Mouse (Mus musculus) midbrain, embryonic 15.5 days (tissue): ENCODE results near the gene Phf12. TPM values are rescaled to one million over a fixed set of nuclear protein-coding genes. Genes with fewer than 3 reads are reported as not detected.

Experiments used
- ATAC-seq: fragments of 200-750 bp; cut with Nextera tagmentation; replicated peaks from 2 replicates; pipeline ENCODE4 v1.8.0; 2017; ENCODE audit warnings: moderate TSS enrichment
- H3K27ac ChIP-seq: fragments of 300-500 bp; sonication (generic); 2 replicates; pipeline ENCODE4 v1.5.1; 2015; ENCODE audit warnings: mild to moderate bottlenecking, inconsistent platforms
- H3K27me3 ChIP-seq: fragments of 300-500 bp; sonication (generic); replicated peaks from 2 replicates; pipeline ENCODE4 v1.6.1; 2015; ENCODE audit warnings: inconsistent platforms
- H3K36me3 ChIP-seq: fragments of 300-500 bp; sonication (generic); replicated peaks from 2 replicates; pipeline ENCODE4 v1.6.1; 2015; ENCODE audit warnings: inconsistent platforms
- H3K4me1 ChIP-seq: fragments of 300-500 bp; sonication (generic); 2 replicates; pipeline ENCODE4 v1.6.1; 2015; ENCODE audit warnings: inconsistent platforms
- H3K4me2 ChIP-seq: fragments of 300-500 bp; sonication (generic); 2 replicates; pipeline ENCODE4 v1.6.1; 2015; ENCODE audit warnings: inconsistent platforms, mild to moderate bottlenecking, moderate library complexity
- H3K4me3 ChIP-seq: fragments of 300-500 bp; sonication (generic); 2 replicates; pipeline ENCODE4 v1.5.1; 2015; ENCODE audit warnings: mild to moderate bottlenecking, inconsistent platforms
- H3K9ac ChIP-seq: fragments of 300-500 bp; sonication (generic); 2 replicates; pipeline ENCODE4 v1.6.1; 2015; ENCODE audit warnings: mild to moderate bottlenecking, inconsistent platforms
- H3K9me3 ChIP-seq: fragments of 300-500 bp; sonication (generic); 2 replicates; pipeline ENCODE4 v1.6.1; 2016; ENCODE audit warnings: inconsistent platforms
- WGBS: fragments of 180-500 bp; shearing (Covaris S2); methylation state at CpG from one replicate; pipeline ENCODE4 v1.1.7; 2015; ENCODE audit warnings: mixed read lengths; 5-methylcytosine and 5-hydroxymethylcytosine counted together
- polyA plus RNA-seq: library from polyadenylated mRNA; unstranded; fragments of >200 nt; fragmentation: Nextera tagmentation; extraction: Ambion mirVana; gene quantifications from 2 replicates; pipeline ENCODE4 v1.2.1, GENCODE M21; 2015

The Phf12 gene
- polyA plus RNA-seq, 1 experiment from 2014 or later = 19.2 TPM

DNA sequence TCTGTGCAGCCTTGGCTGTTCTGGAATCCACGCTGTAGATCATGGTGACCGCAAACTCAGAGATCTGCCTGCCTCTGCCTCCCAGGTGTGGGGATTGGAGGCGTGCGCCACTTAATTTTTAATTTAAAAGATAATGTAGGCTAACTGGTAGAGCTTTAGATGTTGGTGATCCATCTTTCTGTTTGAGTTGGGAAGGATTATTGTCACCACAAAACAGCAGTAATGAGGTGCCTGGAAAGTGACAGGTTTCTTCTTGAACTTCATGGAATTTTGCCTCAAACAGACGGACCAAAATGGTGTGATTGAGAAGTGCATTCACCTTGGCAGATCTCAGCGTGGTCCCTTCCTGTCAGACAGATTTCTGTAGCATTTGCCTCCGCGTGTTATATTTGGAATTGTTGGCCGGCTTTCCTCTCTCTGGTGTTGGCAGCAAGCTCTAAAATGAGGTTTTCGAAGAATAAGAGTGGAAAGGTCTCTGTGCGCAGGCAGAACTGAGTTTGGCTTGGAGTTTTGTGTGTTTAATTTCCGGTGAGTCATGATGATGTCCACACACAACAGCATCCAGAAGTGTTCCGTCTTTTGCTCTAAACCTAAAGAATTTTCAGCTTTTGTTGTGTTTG is 6.6 kb downstream of the Phf12 start:
- Histone ChIP-seq H3K9me3 (no peaks in the 10 kb centered on the region), H3K4me3 (no peak overlapping the region), H3K36me3 (0 out of 2 replicates have a peak, but pooled peaks cover 3% of the 10 kb centered on the region), H3K4me2 (no peak overlapping the region), H3K9ac (no peak overlapping the region), H3K4me1 (peaks cover 16% of the 10 kb centered on the region), H3K27ac (no peak overlapping the region), H3K27me3 (no peaks in the 10 kb centered on the region)
- WGBS = 95% methylated on average over 13 of the region's 13 CpGs
- ATAC-seq = no peak

DNA sequence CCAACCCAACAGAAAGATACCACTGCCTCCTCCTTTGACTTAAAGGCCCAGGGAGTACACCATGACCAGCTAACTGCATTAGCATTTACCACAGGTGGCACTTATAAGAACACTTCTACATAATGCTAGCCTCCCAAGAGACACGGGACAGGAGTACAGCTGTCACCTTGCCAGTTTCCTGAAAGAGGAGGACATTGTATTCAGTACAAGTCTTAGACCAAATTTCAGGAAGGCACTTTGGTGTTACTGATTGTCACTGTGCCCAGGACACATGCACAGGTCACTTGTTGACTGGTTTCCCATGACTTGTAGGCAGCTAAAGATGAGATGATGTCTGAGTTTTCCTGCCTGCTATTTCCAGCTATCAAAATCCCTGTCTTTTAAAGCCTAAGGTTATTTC is 13.0 kb downstream of the Phf12 start:
- no peak overlapping the region for H3K4me2 ChIP-seq
- no peaks in the 10 kb centered on the region for H3K36me3 ChIP-seq
- no peak for ATAC-seq
- H3K4me3 ChIP-seq = no peak overlapping the region
- no peaks in the 10 kb centered on the region for H3K4me1 ChIP-seq
- H3K9ac ChIP-seq = no peak overlapping the region
- no peak overlapping the region for H3K27ac ChIP-seq
- 79% methylated on average over 1 of the region's 1 CpGs for WGBS
- no peaks in the 10 kb centered on the region for H3K27me3 ChIP-seq
- no peaks in the 10 kb centered on the region for H3K9me3 ChIP-seq

DNA sequence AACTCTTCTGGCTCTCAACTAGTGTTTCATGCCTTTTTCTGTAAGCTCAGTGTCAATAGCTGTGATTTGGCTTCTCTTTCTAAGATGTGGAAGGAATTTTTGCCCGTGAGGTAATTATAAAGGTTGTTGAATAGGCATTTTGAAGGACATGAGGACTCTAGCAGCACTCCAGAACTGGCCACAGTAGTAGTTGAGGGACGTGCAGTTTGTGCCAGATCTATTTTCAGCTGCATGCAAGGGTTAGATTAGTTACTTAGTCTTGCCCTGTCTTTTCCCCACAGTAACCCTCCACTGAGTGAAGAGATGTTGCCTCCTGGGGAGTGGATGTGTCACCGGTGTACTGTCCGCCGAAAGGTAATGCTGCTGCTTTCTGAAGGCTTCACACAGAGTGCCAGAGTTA is 23.9 kb downstream of the Phf12 start:
- WGBS = 95% methylated on average over 5 of the region's 5 CpGs
- Histone ChIP-seq H3K27me3 (no peaks in the 10 kb centered on the region), H3K4me1 (no peaks in the 10 kb centered on the region; the same call in 1 of the 2 replicates), H3K4me3 (no peak overlapping the region), H3K9ac (no peak overlapping the region), H3K9me3 (no peaks in the 10 kb centered on the region), H3K27ac (no peak overlapping the region), H3K36me3 (peaks cover 41% of the 10 kb centered on the region), H3K4me2 (no peak overlapping the region)
- ATAC-seq = no peak

DNA sequence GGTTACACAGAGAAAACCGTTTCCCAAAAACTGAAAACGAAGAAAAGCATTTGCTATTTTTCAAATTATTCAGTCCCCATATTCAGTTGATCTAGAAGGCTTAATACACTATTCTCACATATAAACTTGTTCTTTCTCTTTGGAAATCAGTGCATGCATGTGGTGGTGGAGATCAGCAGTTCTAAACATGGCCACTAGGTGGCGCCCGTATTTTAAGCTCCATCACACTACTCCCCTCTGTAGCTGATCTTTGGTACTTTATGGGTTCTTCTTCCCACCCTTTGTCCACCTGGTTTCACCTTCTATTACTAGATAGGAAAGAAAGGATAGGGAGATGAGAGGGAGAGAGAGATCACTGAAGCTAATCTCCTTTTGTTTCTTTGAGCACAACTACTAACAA is 37.1 kb downstream of the Phf12 start:
- Histone ChIP-seq H3K4me2 (no peak overlapping the region), H3K4me1 (no peaks in the 10 kb centered on the region), H3K4me3 (no peak overlapping the region), H3K36me3 (peaks cover 72% of the 10 kb centered on the region), H3K9me3 (no peaks in the 10 kb centered on the region), H3K27ac (no peak overlapping the region), H3K27me3 (no peaks in the 10 kb centered on the region), H3K9ac (no peak overlapping the region)
- peak; percentile 70; the same call in 1 of the 2 replicates for ATAC-seq
- 22% methylated on average over 4 of the region's 4 CpGs for WGBS

DNA sequence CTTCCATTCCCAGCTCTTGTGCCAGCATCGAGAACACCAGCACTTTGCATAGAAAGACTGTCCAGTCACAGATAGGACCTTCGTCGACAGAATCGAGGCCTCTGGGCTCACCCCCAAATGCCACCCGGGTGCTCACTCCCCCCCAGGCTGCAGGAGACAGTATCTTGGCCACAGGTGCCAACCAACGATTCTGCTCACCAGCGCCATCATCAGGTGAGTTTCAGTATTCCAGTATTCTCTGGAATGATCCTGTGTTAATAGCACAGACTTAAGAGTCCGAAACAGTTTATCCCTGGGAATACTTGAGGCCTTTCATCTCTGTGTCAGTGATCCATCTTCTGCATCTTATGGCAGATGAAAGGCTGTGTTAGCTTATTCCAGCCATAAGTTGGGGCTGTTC is 41.1 kb downstream of the Phf12 start:
- no peaks in the 10 kb centered on the region for H3K27me3 ChIP-seq
- H3K4me1 ChIP-seq = no peaks in the 10 kb centered on the region
- H3K4me2 ChIP-seq = no peak overlapping the region
- WGBS = 84% methylated on average over 8 of the region's 8 CpGs
- no peak for ATAC-seq
- H3K9me3 ChIP-seq = no peaks in the 10 kb centered on the region
- no peak overlapping the region for H3K27ac ChIP-seq
- H3K4me3 ChIP-seq = no peak overlapping the region
- peaks cover 72% of the 10 kb centered on the region for H3K36me3 ChIP-seq
- H3K9ac ChIP-seq = no peak overlapping the region

DNA sequence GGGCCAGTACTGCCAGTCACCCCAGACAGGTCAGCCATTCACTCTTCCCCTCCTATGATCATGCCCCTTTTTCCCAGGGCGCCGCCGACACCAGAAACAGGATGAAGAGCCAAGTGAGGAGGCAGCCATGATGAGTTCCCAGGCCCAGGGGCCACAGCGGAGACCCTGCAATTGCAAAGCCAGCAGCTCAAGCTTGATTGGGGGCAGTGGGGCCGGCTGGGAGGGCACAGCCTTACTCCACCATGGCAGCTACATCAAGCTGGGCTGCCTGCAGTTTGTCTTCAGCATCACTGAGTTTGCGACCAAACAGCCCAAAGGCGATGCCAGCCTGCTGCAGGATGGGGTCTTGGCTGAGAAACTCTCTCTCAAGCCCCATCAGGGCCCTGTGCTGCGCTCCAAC is 46.7 kb downstream of the Phf12 start:
- ATAC-seq = no peak
- Histone ChIP-seq H3K9me3 (no peaks in the 10 kb centered on the region), H3K4me2 (no peak overlapping the region), H3K36me3 (peaks cover 45% of the 10 kb centered on the region), H3K4me3 (no peak overlapping the region), H3K27me3 (no peaks in the 10 kb centered on the region), H3K27ac (no peak overlapping the region), H3K9ac (no peak overlapping the region), H3K4me1 (peaks cover 23% of the 10 kb centered on the region)
- WGBS = 88% methylated on average over 8 of the region's 8 CpGs

DNA sequence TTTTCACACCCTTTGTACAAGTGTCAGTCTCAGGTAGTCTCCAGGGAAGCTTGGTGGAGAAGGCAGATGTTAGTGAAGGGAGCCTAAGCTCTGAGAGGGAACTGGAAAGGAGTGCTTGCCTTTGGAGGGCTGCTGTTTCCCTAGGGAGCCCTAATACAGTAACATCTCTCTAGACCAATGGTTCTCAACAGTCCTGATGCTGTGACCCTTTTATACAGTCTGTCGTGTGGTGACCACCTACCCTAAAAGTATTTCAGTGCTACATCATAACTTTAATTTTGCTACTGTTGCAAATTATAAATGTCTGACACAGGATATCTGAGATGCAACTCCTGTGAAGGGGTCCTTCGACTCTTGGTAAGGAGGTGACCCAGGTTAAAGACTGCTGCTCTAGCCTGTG is 48.0 kb downstream of the Phf12 start:
- peaks cover 30% of the 10 kb centered on the region for H3K4me1 ChIP-seq
- no peak overlapping the region for H3K4me3 ChIP-seq
- no peaks in the 10 kb centered on the region for H3K9me3 ChIP-seq
- ATAC-seq = no peak
- H3K4me2 ChIP-seq = no peak overlapping the region
- peaks cover 38% of the 10 kb centered on the region; the same call in 1 of the 2 replicates for H3K36me3 ChIP-seq
- no peak overlapping the region for H3K27ac ChIP-seq
- no peaks in the 10 kb centered on the region for H3K27me3 ChIP-seq
- WGBS = 86% methylated on average over 2 of the region's 2 CpGs
- no peak overlapping the region for H3K9ac ChIP-seq

DNA sequence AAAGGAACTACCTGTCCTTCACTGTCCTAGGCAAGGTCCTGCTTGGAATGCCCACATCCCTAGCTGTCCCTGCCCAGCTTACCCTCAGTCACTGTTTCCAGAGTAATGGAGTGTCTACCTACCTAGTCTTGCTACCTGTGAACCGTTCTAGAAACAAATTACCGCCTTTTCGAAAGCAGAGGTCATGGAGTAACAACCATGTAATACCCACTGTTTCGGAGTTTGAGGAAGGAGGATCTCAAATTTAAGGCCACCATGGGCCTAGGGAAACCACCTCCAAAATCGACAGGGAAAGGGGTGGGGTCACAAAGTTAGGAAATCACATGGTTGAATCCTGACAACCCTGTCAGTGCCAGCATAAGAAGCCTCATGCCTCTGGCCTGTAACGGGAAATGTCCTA is 48.8 kb downstream of the Phf12 start:
- Histone ChIP-seq H3K4me3 (peak overlapping the region; percentile 55; the same call in 1 of the 2 replicates), H3K9ac (no peak overlapping the region; the same call in 1 of the 2 replicates), H3K9me3 (no peaks in the 10 kb centered on the region), H3K27me3 (no peaks in the 10 kb centered on the region), H3K27ac (peak overlapping the region; percentile 92), H3K4me2 (peak overlapping the region; percentile 70), H3K4me1 (peaks cover 31% of the 10 kb centered on the region), H3K36me3 (peaks cover 30% of the 10 kb centered on the region; the same call in 1 of the 2 replicates)
- WGBS = 43% methylated on average over 6 of the region's 6 CpGs
- no peak for ATAC-seq

DNA sequence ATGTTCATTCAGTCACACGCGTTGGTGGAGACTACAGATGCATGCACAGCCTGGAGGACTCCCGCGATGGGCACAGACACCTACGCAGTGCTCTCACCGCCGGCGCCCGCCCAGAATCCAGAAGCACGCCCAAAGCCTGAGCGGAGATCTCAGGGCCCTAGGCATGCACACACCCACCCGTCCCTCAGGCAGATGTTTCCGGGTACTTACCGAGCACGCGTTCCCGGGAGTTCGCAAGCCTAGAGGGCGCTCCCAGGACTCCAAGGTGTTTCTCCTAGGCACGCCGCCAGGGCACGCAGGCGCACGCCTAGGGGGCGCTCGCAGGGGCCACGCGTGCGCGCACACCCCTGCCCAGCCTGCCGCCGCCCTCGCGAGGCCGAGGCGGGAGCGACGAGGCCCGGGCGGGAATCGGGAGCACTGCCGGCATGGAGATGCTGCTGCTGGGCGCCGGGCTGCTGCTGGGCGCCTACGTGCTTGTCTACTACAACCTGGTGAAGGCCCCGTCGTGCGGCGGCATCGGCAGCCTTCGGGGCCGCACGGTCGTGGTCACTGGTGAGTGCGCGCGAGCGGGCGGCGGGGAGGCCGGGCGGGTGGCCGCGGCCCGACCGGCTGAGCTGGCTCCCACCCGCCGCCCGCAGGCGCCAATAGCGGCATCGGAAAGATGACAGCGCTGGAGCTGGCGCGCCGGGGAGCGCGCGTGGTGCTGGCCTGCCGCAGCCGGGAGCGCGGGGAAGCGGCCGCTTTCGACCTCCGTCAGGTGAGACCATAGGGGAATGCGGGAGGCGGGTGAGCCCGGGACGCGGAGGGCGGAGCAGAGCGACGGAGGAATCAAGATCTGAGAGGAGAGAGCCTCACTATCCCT is 49.6 kb downstream of the Phf12 start, which contains the start of gene Dhrs13:
Gene Dhrs13 (plus strand): TSS at position 334 of the 862 bp plus-strand sequence.
- under 1% methylated on average over 95 of the region's 96 CpGs for WGBS
- Histone ChIP-seq H3K9ac (peak within 1 kb of the TSS; percentile 69), H3K27ac (peak within 1 kb of the TSS; percentile 92), H3K36me3 (peaks cover 24% of the 10 kb centered on the region; the same call in 1 of the 2 replicates), H3K4me2 (peak within 1 kb of the TSS; percentile 70), H3K4me3 (peak within 1 kb of the TSS; percentile 55), H3K9me3 (no peaks in the 10 kb centered on the region), H3K4me1 (peaks cover 33% of the 10 kb centered on the region), H3K27me3 (no peaks in the 10 kb centered on the region)
- peak; percentile 91 for ATAC-seq

DNA sequence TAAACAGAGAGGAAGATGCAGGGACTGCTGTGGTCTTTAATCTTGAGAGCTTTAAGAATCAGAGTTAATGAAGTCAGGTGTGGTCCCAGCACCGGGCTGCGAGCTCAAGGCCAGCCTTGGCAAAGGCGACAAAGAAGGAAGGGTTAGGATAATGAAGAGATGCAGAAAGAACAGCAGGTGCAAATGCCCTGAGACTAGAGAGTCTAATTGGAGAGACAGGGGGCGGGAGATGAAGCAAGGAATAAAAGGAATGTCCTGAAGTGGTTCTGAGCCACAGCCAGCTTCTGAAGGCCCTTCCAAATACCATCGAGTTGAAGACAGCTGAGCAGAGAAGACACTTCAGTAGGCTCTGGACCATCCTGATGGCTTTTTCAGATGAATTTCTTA is 50.2 kb downstream of the Phf12 start:
- 5% methylated on average over 5 of the region's 5 CpGs for WGBS
- H3K9ac ChIP-seq = peak overlapping the region; percentile 69
- peak overlapping the region; percentile 92 for H3K27ac ChIP-seq
- peak overlapping the region; percentile 55 for H3K4me3 ChIP-seq
- no peaks in the 10 kb centered on the region for H3K9me3 ChIP-seq
- H3K4me1 ChIP-seq = peaks cover 38% of the 10 kb centered on the region
- ATAC-seq = no peak; the same call in 1 of the 2 replicates
- peak overlapping the region; percentile 70 for H3K4me2 ChIP-seq
- H3K27me3 ChIP-seq = no peaks in the 10 kb centered on the region
- peaks cover 18% of the 10 kb centered on the region; the same call in 1 of the 2 replicates for H3K36me3 ChIP-seq

DNA sequence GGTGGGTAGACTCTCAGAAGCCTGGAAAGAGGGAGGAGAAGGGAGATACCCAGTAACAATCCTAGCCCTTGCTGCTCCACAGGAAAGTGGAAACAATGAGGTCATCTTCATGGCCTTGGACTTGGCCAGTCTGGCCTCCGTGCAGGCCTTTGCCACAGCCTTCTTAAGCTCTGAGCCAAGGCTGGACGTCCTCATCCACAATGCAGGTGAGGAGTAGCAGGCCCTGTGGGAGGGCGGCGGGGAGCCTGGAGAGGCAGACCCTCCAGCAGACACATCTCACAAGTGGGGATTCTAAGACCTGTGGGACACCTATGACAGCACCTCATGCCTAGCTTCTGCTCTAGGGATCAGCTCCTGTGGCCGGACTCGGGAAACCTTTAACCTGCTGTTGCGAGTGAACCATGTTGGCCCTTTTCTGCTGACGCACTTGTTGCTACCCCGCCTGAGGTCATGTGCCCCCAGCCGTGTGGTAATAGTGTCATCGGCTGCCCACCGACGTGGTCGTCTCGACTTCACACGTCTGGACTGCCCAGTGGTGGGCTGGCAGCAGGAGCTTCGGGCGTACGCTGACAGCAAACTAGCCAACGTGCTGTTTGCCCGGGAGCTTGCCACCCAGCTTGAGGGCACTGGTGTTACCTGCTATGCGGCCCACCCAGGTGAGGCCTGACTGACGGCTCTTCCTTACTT is 51.5 kb downstream of the Phf12 start:
- no peak overlapping the region for H3K27ac ChIP-seq
- 95% methylated on average over 23 of the region's 23 CpGs for WGBS
- no peak overlapping the region for H3K4me2 ChIP-seq
- H3K9ac ChIP-seq = peak overlapping the region; percentile 2; the same call in 1 of the 2 replicates
- H3K27me3 ChIP-seq = no peaks in the 10 kb centered on the region
- H3K9me3 ChIP-seq = no peaks in the 10 kb centered on the region
- H3K36me3 ChIP-seq = peaks cover 13% of the 10 kb centered on the region; the same call in 1 of the 2 replicates
- H3K4me3 ChIP-seq = no peak overlapping the region
- H3K4me1 ChIP-seq = peaks cover 44% of the 10 kb centered on the region
- no peak for ATAC-seq

DNA sequence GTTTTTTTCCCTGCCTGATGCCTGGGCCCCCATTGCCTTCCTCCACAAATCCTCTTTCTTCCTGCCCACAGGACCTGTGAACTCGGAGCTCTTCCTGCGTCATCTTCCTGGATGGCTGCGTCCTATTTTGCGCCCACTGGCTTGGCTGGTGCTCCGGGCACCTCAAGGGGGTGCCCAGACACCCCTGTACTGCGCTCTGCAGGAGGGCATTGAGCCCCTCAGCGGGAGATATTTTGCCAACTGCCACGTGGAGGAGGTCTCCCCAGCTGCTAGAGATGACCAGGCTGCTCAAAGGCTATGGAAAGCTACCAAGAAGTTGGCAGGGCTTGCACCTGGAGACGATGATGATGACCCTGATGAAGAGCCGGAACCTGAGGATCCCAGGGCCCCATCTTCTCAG is 54.2 kb downstream of the Phf12 start:
- 76% methylated on average over 10 of the region's 10 CpGs for WGBS
- Histone ChIP-seq H3K9me3 (no peaks in the 10 kb centered on the region), H3K4me1 (peaks cover 42% of the 10 kb centered on the region), H3K27ac (no peak overlapping the region), H3K36me3 (peaks cover 10% of the 10 kb centered on the region; the same call in 1 of the 2 replicates), H3K4me2 (no peak overlapping the region), H3K27me3 (no peaks in the 10 kb centered on the region), H3K4me3 (no peak overlapping the region), H3K9ac (no peak overlapping the region)
- no peak for ATAC-seq
